Mouse (Mus musculus) megakaryocyte-erythroid progenitor cell, adult 5-6 weeks (primary cell): ENCODE measurements at regions not wholly inside any gene's neighbourhood (a gene's known extent, or its start where the extent isn't known, plus 50 kb on each side); places are given as distances from the start of the nearest gene placed in this dataset.

ENCODE experiments used
- ATAC-seq: replicated peaks from 2 replicates; pipeline ENCODE4 v1.8.0; 2016; ENCODE audit warnings: mild to moderate bottlenecking, inconsistent platforms; ENCODE audit not compliant: severe bottlenecking, poor library complexity, low FRiP score, low TSS enrichment

- no peak for ATAC-seq
Observed at GRCm38 (mm10) chr3:79996803-79997202, 112.5 kb downstream of the Fam198b start.

- no peak for ATAC-seq
Observed at GRCm38 (mm10) chr3:80002335-80002734, 118.0 kb downstream of the Fam198b start.

- no peak for ATAC-seq
Observed at GRCm38 (mm10) chr3:80003300-80004090, 119.2 kb downstream of the Fam198b start.

- no peak for ATAC-seq
Observed at GRCm38 (mm10) chr3:80004556-80004955, 120.2 kb downstream of the Fam198b start.

- no peak for ATAC-seq
Observed at GRCm38 (mm10) chr3:80004966-80005365, 120.6 kb downstream of the Fam198b start.

GRCm38 (mm10) chr3:80005371-80005770 lies 121.0 kb downstream of the Fam198b start:
- no peak for ATAC-seq

- 0 out of 2 replicates have a peak, but pooled peaks have one; percentile 44 for ATAC-seq
Observed at GRCm38 (mm10) chr3:80006263-80006662, 121.9 kb downstream of the Fam198b start.

- no peak for ATAC-seq
Observed at GRCm38 (mm10) chr3:80007006-80007405, 122.7 kb downstream of the Fam198b start.

GRCm38 (mm10) chr3:80009275-80009674 lies 124.9 kb downstream of the Fam198b start:
- no peak for ATAC-seq

GRCm38 (mm10) chr3:80025795-80026194 lies 141.5 kb downstream of the Fam198b start:
- no peak for ATAC-seq

- ATAC-seq = no peak
Observed at GRCm38 (mm10) chr3:80033071-80033470, 148.7 kb downstream of the Fam198b start.

- ATAC-seq = no peak
Observed at GRCm38 (mm10) chr3:80038553-80039129, 154.3 kb downstream of the Fam198b start.

GRCm38 (mm10) chr3:80042756-80043484 lies 158.6 kb downstream of the Fam198b start:
- no peak for ATAC-seq

GRCm38 (mm10) chr3:80049495-80050225 lies 165.3 kb downstream of the Fam198b start:
- peak; percentile 54; the same call in 1 of the 2 replicates for ATAC-seq

GRCm38 (mm10) chr3:80050920-80051319 lies 166.6 kb downstream of the Fam198b start:
- no peak for ATAC-seq

- peak; percentile 75 for ATAC-seq
Observed at GRCm38 (mm10) chr3:80051963-80052362, 167.6 kb downstream of the Fam198b start.

- ATAC-seq = peak; percentile 74
Observed at GRCm38 (mm10) chr3:80052879-80053278, 168.5 kb downstream of the Fam198b start.

GRCm38 (mm10) chr3:80053435-80053834 lies 169.1 kb downstream of the Fam198b start:
- no peak for ATAC-seq

GRCm38 (mm10) chr3:80056636-80057350 lies 172.5 kb downstream of the Fam198b start:
- no peak for ATAC-seq
